Mouse (Mus musculus): ENCODE measurements around the gene Bend4. TPM values are rescaled to one million over a fixed set of nuclear protein-coding genes. Genes with fewer than 3 reads are reported as not detected.

Gene Bend4
- total RNA-seq, 2 experiments from 2014 or later = 7.3 to 7.4 TPM

Other genes starting within 250 kb of the Bend4 start
- 10 to 100 TPM; 91.8 to 93.4 TPM for gene Tmem33, start 167.7 kb downstream of the Bend4 start, total RNA-seq (2021)
- gene Slc30a9, start 121.4 kb downstream of the Bend4 start, total RNA-seq (2021) = 100 to 1,000 TPM; 179 to 200 TPM
- gene Shisa3, start 179.6 kb upstream of the Bend4 start, total RNA-seq (2021) = 1 to 10 TPM; 1.1 to 1.2 TPM